Mouse (Mus musculus) spleen, adult 2 months (tissue): Measurements from ENCODE around the gene Crybg3.

Experiments
- CTCF ChIP-seq: fragments of 200-500 bp; IDR thresholded peaks from 2 replicates; pipeline ENCODE4 v1.5.1; 2011; ENCODE audit warnings: mild to moderate bottlenecking, inconsistent platforms; ENCODE audit not compliant: insufficient read depth, insufficient read length, insufficient replicate concordance; ENCODE audit errors: extremely low read depth
- POLR2A ChIP-seq: fragments of 200-500 bp; IDR thresholded peaks from 2 replicates; pipeline ENCODE4 v1.6.1; 2011; ENCODE audit warnings: low read depth, low read length, inconsistent platforms

- TF ChIP-seq POLR2A (no peak), CTCF (no peak)
These were observed 53.3 kb downstream of the Crybg3 start for GRCm38 (mm10) chr16:59547466-59547865.
